Mouse (Mus musculus) heart, embryonic 16.5 days (tissue): ENCODE data around the gene Prmt8. TPM values are rescaled to one million over a fixed set of nuclear protein-coding genes. Genes with fewer than 3 reads are reported as not detected.
A peak's percentile ranks its signal among the peaks of the same experiment; 100 is the strongest.

ENCODE experiments used
- ATAC-seq: fragments of 200-750 bp; cut with Nextera tagmentation; replicated peaks from 2 replicates; pipeline ENCODE4 v1.8.0; 2017; ENCODE audit warnings: moderate number of reproducible peaks; ENCODE audit not compliant: insufficient read depth, low FRiP score; ENCODE audit errors: extremely low read depth
- H3K27ac ChIP-seq: fragments of 300-500 bp; sonication (generic); 2 replicates; pipeline ENCODE4 v1.5.1; 2014; ENCODE audit warnings: mild to moderate bottlenecking, low read length, control low read depth, moderate library complexity
- H3K27me3 ChIP-seq: fragments of 300-500 bp; sonication (generic); 2 replicates; pipeline ENCODE4 v1.6.1; 2014; ENCODE audit warnings: low read length, mixed read lengths; ENCODE audit not compliant: control insufficient read depth, insufficient read depth
- H3K36me3 ChIP-seq: fragments of 300-500 bp; sonication (generic); 2 replicates; pipeline ENCODE4 v1.6.1; 2014; ENCODE audit not compliant: control insufficient read depth, insufficient read depth
- H3K4me1 ChIP-seq: fragments of 300-500 bp; sonication (generic); 2 replicates; pipeline ENCODE4 v1.6.1; 2014; ENCODE audit warnings: low read length, mixed read lengths; ENCODE audit not compliant: control insufficient read depth, insufficient read depth
- H3K4me2 ChIP-seq: fragments of 300-500 bp; sonication (generic); 2 replicates; pipeline ENCODE4 v1.6.1; 2014; ENCODE audit warnings: low read depth, mild to moderate bottlenecking, control low read depth, low read length
- H3K4me3 ChIP-seq: fragments of 300-500 bp; sonication (generic); 2 replicates; pipeline ENCODE4 v1.5.1; 2014; ENCODE audit warnings: mild to moderate bottlenecking, control low read depth, low read length
- H3K9ac ChIP-seq: fragments of 300-500 bp; sonication (generic); 2 replicates; pipeline ENCODE4 v1.6.1; 2014; ENCODE audit warnings: low read length, control low read depth
- H3K9me3 ChIP-seq: fragments of 300-500 bp; sonication (generic); replicated peaks from 2 replicates; pipeline ENCODE4 v1.6.1; 2016; ENCODE audit warnings: low read length; ENCODE audit not compliant: control insufficient read depth
- WGBS: fragments of 180-500 bp; shearing (Covaris S2); extraction: QIAGEN DNeasy Blood & Tissue Kit; methylation state at CpG from one replicate; pipeline ENCODE4 v1.1.7; 2014; 5-methylcytosine and 5-hydroxymethylcytosine counted together
- polyA plus RNA-seq: library from polyadenylated mRNA; unstranded; fragments of >200 nt; fragmentation: Nextera tagmentation; extraction: Ambion mirVana; gene quantifications from 2 replicates; pipeline ENCODE4 v1.2.1, GENCODE M21; 2015

The Prmt8 gene
- polyA plus RNA-seq, 1 experiment from 2014 or later, result not detected

- WGBS, result 41% methylated on average over 5 of the region's 5 CpGs
- H3K4me2 ChIP-seq, result no peak overlapping the region
- H3K9ac ChIP-seq, result no peak overlapping the region
- H3K27me3 ChIP-seq, result no peaks in the 10 kb centered on the region
- no peaks in the 10 kb centered on the region for H3K36me3 ChIP-seq
- no peaks in the 10 kb centered on the region for H3K9me3 ChIP-seq
- no peak overlapping the region for H3K4me3 ChIP-seq
- H3K4me1 ChIP-seq, result peaks cover 7% of the 10 kb centered on the region
- H3K27ac ChIP-seq, result no peak overlapping the region
- 0 out of 2 replicates have a peak, but pooled peaks have one; percentile 59 for ATAC-seq
Measured at GRCm38 (mm10) chr6:127715428-127715827, 53.8 kb downstream of the Prmt8 start.

DNA sequence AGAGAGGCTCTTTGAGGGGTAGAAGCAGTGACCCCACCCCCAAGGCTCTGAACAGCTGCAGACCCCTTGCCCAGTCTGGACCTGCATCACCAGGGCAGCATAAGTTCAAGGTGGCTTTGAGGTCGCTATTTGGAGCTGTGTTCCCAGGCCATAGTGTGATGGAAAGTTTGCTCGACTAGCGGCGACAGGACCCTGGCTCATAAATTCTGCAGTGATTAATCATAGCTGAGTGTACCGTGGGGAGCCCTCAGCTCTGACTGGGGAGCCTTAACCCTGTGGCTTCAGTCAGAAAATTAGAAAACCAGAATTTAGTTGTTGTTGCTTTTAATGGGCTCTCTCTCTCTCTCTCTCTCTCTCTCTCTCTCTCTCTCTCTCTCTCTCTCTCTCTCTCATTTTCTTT, 54.4 kb downstream of the Prmt8 start:
- Histone ChIP-seq H3K4me3 (no peak overlapping the region), H3K9ac (no peak overlapping the region), H3K27me3 (no peaks in the 10 kb centered on the region), H3K9me3 (no peaks in the 10 kb centered on the region), H3K36me3 (no peaks in the 10 kb centered on the region), H3K27ac (no peak overlapping the region), H3K4me2 (no peak overlapping the region), H3K4me1 (peaks cover 7% of the 10 kb centered on the region)
- 33% methylated on average over 5 of the region's 5 CpGs for WGBS
- no peak for ATAC-seq

- no peaks in the 10 kb centered on the region for H3K36me3 ChIP-seq
- H3K9me3 ChIP-seq, result no peaks in the 10 kb centered on the region
- H3K4me3 ChIP-seq, result no peak overlapping the region
- H3K9ac ChIP-seq, result no peak overlapping the region
- peak; percentile 32 for ATAC-seq
- peaks cover 5% of the 10 kb centered on the region for H3K4me1 ChIP-seq
- no peak overlapping the region for H3K27ac ChIP-seq
- WGBS, result 57% methylated on average over 1 of the region's 1 CpGs
- H3K27me3 ChIP-seq, result no peaks in the 10 kb centered on the region
- no peak overlapping the region for H3K4me2 ChIP-seq
Measured at GRCm38 (mm10) chr6:127708218-127708628, 61.0 kb downstream of the Prmt8 start.

DNA sequence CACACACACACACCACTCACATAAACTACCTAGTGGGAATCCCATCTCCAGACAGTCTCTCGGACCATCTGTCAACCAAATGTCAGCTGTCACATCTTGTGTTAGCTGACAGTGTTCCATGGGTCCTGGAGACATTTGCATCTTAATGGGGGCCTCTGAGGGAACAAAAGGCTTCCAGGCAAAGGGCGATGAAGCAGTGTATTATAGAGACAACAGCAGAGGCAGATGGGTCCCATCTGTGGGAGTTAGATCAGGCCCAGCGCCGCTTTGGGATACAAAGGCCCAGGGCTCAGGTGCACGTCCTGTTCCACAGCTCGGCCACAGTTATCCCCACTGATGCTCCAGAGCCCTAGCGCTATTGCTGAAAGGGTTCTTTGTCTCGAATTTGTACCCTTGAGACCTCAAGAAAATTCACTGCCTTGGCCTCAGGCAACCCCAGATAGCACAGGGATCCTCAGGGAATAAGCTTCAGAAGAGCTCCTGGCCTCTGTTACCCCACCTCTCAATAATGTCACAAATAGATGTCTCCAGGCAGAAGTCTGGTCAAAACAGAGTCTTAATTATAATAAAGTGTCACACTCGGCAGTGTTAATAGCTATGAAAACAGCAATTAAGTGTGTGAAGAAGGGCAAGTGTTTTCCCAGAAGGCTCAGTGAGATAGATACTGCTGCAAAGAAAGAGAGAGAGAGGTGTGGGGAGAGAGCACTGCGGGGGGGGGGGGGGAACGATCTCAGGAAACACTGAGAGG, 68.1 kb downstream of the Prmt8 start:
- no peak for ATAC-seq
- no peaks in the 10 kb centered on the region for H3K4me1 ChIP-seq
- H3K4me3 ChIP-seq, result no peak overlapping the region
- H3K4me2 ChIP-seq, result no peak overlapping the region
- H3K36me3 ChIP-seq, result no peaks in the 10 kb centered on the region
- WGBS, result 54% methylated on average over 10 of the region's 11 CpGs
- no peak overlapping the region for H3K27ac ChIP-seq
- no peaks in the 10 kb centered on the region for H3K9me3 ChIP-seq
- no peak overlapping the region for H3K9ac ChIP-seq
- no peaks in the 10 kb centered on the region for H3K27me3 ChIP-seq

DNA sequence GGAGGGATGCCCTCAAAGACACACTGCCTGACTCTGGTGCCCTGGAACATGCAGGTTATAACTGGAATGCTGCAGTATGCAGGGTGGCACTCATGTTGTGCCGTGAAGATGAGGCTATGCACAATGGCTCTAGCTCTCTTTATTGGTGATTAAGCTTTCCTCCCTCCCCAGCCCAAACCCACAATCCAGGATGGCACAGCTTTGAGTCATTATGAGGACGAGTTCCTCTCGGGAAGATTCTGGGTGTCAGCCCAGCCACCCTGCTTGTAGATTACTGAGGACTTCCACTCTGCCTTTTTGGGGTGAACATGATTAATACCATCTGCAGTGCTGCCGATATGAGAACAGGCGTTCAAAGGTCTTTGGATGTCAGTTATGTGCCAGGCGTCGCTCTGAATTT, 75.6 kb downstream of the Prmt8 start:
- H3K4me3 ChIP-seq, result no peak overlapping the region
- no peak overlapping the region for H3K4me2 ChIP-seq
- no peaks in the 10 kb centered on the region for H3K9me3 ChIP-seq
- no peaks in the 10 kb centered on the region for H3K4me1 ChIP-seq
- 83% methylated on average over 7 of the region's 7 CpGs for WGBS
- no peaks in the 10 kb centered on the region for H3K36me3 ChIP-seq
- no peak for ATAC-seq
- H3K27ac ChIP-seq, result no peak overlapping the region
- H3K9ac ChIP-seq, result no peak overlapping the region
- 0 out of 2 replicates have a peak, but pooled peaks cover 2% of the 10 kb centered on the region for H3K27me3 ChIP-seq

DNA sequence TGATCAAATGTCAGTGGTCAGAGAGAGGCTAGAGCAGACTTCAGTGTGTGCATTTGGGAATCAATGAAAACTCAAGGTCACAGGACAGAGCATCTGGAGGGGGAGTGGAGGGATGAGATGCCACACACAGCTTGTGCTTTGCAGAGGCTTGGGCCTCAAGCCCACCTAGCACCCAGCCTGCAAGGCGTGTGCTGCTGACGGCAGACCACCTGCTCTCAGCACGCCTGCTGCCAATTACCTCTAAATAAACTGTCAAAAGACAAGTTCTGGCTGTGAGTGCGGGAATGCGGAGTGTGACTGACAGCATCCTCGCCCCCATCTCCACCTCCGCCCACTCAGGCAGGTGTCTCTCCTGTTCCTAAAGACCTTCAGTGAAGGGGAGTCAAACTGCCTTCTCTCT, 77.0 kb downstream of the Prmt8 start:
- Histone ChIP-seq H3K4me3 (no peak overlapping the region), H3K9ac (no peak overlapping the region), H3K36me3 (no peaks in the 10 kb centered on the region), H3K9me3 (no peaks in the 10 kb centered on the region), H3K27me3 (0 out of 2 replicates have a peak, but pooled peaks cover 2% of the 10 kb centered on the region), H3K27ac (no peak overlapping the region), H3K4me2 (no peak overlapping the region), H3K4me1 (no peaks in the 10 kb centered on the region)
- 47% methylated on average over 7 of the region's 7 CpGs for WGBS
- no peak for ATAC-seq

DNA sequence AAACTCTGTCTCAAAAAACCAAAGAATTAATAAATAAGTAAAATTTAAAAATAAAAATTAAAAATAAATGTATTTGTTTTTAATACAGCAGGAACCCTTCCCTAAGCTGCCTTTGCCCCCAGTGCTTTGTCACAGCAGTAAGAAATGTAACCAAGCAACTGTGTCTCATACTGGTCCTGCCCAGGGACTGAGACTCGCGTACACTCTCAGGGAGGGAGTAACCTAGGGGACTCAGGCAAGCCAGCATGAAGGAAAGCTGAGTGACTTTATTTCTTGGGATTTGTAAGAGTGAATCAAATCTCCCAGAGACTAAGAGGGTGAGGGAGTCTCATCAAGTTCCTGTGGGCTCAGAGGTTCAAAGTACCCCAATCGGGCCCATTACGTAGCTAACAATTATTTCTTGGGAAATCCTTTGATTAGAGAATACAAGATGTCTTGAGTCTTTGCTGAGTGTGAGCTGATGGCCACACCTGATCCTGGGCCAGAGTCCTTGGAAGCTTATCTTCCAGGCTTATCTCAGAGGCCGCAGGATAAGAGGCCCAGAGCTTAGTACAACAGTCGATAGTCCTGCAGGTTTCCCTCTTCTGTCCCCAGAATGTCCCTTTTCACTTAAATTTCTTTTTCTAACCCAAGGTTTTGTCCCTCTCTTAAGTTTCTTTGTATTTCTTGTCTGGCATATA, 82.0 kb downstream of the Prmt8 start:
- ATAC-seq, result no peak
- Histone ChIP-seq H3K9me3 (no peaks in the 10 kb centered on the region), H3K27me3 (peaks cover 2% of the 10 kb centered on the region; the same call in 1 of the 2 replicates), H3K9ac (no peak overlapping the region), H3K27ac (no peak overlapping the region), H3K36me3 (no peaks in the 10 kb centered on the region), H3K4me2 (no peak overlapping the region), H3K4me3 (no peak overlapping the region), H3K4me1 (no peaks in the 10 kb centered on the region)
- WGBS, result 56% methylated on average over 6 of the region's 6 CpGs

- WGBS, result 92% methylated on average over 4 of the region's 4 CpGs
- Histone ChIP-seq H3K4me2 (no peak overlapping the region), H3K27ac (no peak overlapping the region), H3K9me3 (no peaks in the 10 kb centered on the region), H3K27me3 (no peaks in the 10 kb centered on the region; the same call in 1 of the 2 replicates), H3K36me3 (no peaks in the 10 kb centered on the region), H3K9ac (no peak overlapping the region), H3K4me3 (no peak overlapping the region), H3K4me1 (no peaks in the 10 kb centered on the region)
- no peak for ATAC-seq
Measured at GRCm38 (mm10) chr6:127684981-127685380, 84.3 kb downstream of the Prmt8 start.

DNA sequence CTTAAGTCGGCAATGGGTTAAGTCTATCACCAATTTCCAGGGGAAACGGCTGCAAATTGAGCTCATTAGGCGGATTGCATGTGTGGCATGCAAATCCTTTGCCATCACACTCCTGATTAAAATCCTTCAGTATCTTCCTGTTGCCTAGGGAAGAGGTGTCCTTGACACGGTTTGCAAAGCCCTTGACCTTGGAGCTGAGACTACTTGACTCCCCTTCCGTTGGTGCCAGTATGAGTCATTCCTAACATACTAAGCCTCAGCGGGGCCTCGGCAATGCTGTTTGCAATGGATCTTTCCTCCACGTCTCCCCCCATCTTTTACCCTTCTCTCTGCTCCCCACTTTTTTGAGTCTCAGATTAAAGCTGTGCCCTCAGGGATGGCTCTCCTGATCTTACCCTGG, 85.7 kb downstream of the Prmt8 start:
- Histone ChIP-seq H3K4me2 (no peak overlapping the region), H3K4me1 (no peaks in the 10 kb centered on the region), H3K27me3 (no peaks in the 10 kb centered on the region; the same call in 1 of the 2 replicates), H3K36me3 (no peaks in the 10 kb centered on the region), H3K27ac (no peak overlapping the region), H3K9ac (no peak overlapping the region), H3K9me3 (no peaks in the 10 kb centered on the region), H3K4me3 (no peak overlapping the region)
- WGBS, result 28% methylated on average over 8 of the region's 8 CpGs
- no peak for ATAC-seq
